Mouse (Mus musculus): ENCODE data around the gene Slc26a8.

Slc26a8 gene

GRCm38 (mm10) chr17:28648607-28649370 lies 41.2 kb downstream of the Slc26a8 start:
- in situ Hi-C loops (cut with MboI, MseI), result no loop called here

- in situ Hi-C loops (cut with MboI, MseI), result no loop called here
Observed at GRCm38 (mm10) chr17:28646221-28646620, 43.8 kb downstream of the Slc26a8 start.

GRCm38 (mm10) chr17:28644112-28644511 lies 45.9 kb downstream of the Slc26a8 start:
- in situ Hi-C loops (cut with MboI, MseI), result no loop called here

- in situ Hi-C loops (cut with MboI, MseI), result no loop called here
Observed at GRCm38 (mm10) chr17:28643697-28644096, 46.3 kb downstream of the Slc26a8 start.

GRCm38 (mm10) chr17:28640113-28640512 lies 49.9 kb downstream of the Slc26a8 start:
- in situ Hi-C loops (cut with MboI, MseI), result no loop called here

GRCm38 (mm10) chr17:28637711-28638690 lies 52.0 kb downstream of the Slc26a8 start:
- in situ Hi-C loops (cut with MboI, MseI), result loop anchor here (5.0 kb wide), 2 partner anchors 41 to 1304 kb away; no protein-coding TSS in a partner anchor

GRCm38 (mm10) chr17:28635842-28636241 lies 54.2 kb downstream of the Slc26a8 start:
- in situ Hi-C loops (cut with MboI, MseI), result loop anchor here (5.0 kb wide), 2 partner anchors 39 to 1306 kb away; no protein-coding TSS in a partner anchor

- in situ Hi-C loops (cut with MboI, MseI), result no loop called here
Observed at GRCm38 (mm10) chr17:28629125-28629524, 60.9 kb downstream of the Slc26a8 start.

GRCm38 (mm10) chr17:28628248-28629124 lies 61.5 kb downstream of the Slc26a8 start:
- in situ Hi-C loops (cut with MboI, MseI), result no loop called here

- in situ Hi-C loops (cut with MboI, MseI), result no loop called here
Observed at GRCm38 (mm10) chr17:28626937-28627336, 63.1 kb downstream of the Slc26a8 start.

- in situ Hi-C loops (cut with MboI, MseI), result no loop called here
Observed at GRCm38 (mm10) chr17:28625327-28625726, 64.7 kb downstream of the Slc26a8 start.

- in situ Hi-C loops (cut with MboI, MseI), result no loop called here
Observed at GRCm38 (mm10) chr17:28624841-28625240, 65.2 kb downstream of the Slc26a8 start.

GRCm38 (mm10) chr17:28622300-28622759 lies 67.7 kb downstream of the Slc26a8 start, which contains the start of gene Srpk1:
Gene Srpk1, minus strand, starts transcription at chr17:28622709.
- in situ Hi-C loops (cut with MboI, MseI), result no loop called here

GRCm38 (mm10) chr17:28621381-28622299 lies 68.4 kb downstream of the Slc26a8 start:
- in situ Hi-C loops (cut with MboI, MseI), result no loop called here

GRCm38 (mm10) chr17:28618775-28619174 lies 71.3 kb downstream of the Slc26a8 start:
- in situ Hi-C loops (cut with MboI, MseI), result no loop called here

GRCm38 (mm10) chr17:28618124-28618523 lies 71.9 kb downstream of the Slc26a8 start:
- in situ Hi-C loops (cut with MboI, MseI), result no loop called here

- in situ Hi-C loops (cut with MboI, MseI), result no loop called here
Observed at GRCm38 (mm10) chr17:28617636-28618035, 72.4 kb downstream of the Slc26a8 start.

- in situ Hi-C loops (cut with MboI, MseI), result no loop called here
Observed at GRCm38 (mm10) chr17:28615332-28615731, 74.7 kb downstream of the Slc26a8 start.

- in situ Hi-C loops (cut with MboI, MseI), result no loop called here
Observed at GRCm38 (mm10) chr17:28613096-28613495, 76.9 kb downstream of the Slc26a8 start.

GRCm38 (mm10) chr17:28612603-28613002 lies 77.4 kb downstream of the Slc26a8 start:
- in situ Hi-C loops (cut with MboI, MseI), result no loop called here

Data from T-helper 17 cell (primary cell).